Mouse (Mus musculus) gastrocnemius, adult 2 months (tissue): Measurements from ENCODE around the gene Tyk2. TPM values are rescaled to one million over a fixed set of nuclear protein-coding genes. Genes with fewer than 3 reads are reported as not detected.

Source experiments
- DNase-seq: peaks from one replicate; pipeline ENCODE4 v3.0.0; 2022
- H3K27ac ChIP-seq: fragments of 200-600 bp; 2 replicates; pipeline ENCODE4 v1.8.1; 2022; ENCODE audit warnings: mild to moderate bottlenecking
- H3K4me3 ChIP-seq: fragments of 200-600 bp; 2 replicates; pipeline ENCODE4 v1.8.1; 2022; ENCODE audit warnings: mild to moderate bottlenecking, moderate library complexity
- CTCF ChIP-seq: fragments of 200-600 bp; IDR thresholded peaks from 2 replicates; pipeline ENCODE4 v1.8.1; 2022; ENCODE audit warnings: antibody characterized with exemption, mild to moderate bottlenecking, moderate library complexity
- intact Hi-C: fragments of 180-260 bp; cut with DNase I; formaldehyde crosslinking; loops from one replicate; pipeline ENCODE4 v1.15.1; 2025
- total RNA-seq, 2 experiments: library from RNA; stranded (reverse); gene quantifications; 2 replicates each; pipeline ENCODE4 v1.2.3; 2021

Tyk2 gene
- total RNA-seq, 2 experiments from 2014 or later, result 4.4 to 5.9 TPM

DNA sequence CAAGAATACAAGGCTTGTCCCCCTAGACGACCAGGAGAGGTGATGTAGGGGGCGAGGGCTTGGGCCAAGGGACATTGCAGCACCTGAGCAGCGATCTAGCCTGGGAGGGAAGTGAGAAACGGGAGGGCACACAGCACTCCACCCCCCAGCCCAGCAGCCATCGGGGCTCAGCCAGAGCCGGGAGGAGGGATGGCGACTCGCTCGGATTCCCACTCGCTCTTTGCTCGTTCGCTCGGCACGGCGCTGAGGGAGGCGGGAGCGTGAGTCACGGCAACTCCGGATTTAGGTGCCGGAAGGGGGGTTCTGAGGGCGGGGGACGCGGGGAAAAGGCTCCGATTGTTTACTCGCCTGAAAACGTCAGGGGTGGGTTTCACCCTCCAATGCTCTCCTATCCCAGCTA lies 33.0 kb upstream of the Tyk2 start:
- peak; percentile 31 for DNase-seq
- no peak for TF ChIP-seq CTCF
- Histone ChIP-seq H3K4me3 (peak overlapping the region; percentile 41), H3K27ac (no peak overlapping the region)
- intact Hi-C loops, result no loop called here

DNA sequence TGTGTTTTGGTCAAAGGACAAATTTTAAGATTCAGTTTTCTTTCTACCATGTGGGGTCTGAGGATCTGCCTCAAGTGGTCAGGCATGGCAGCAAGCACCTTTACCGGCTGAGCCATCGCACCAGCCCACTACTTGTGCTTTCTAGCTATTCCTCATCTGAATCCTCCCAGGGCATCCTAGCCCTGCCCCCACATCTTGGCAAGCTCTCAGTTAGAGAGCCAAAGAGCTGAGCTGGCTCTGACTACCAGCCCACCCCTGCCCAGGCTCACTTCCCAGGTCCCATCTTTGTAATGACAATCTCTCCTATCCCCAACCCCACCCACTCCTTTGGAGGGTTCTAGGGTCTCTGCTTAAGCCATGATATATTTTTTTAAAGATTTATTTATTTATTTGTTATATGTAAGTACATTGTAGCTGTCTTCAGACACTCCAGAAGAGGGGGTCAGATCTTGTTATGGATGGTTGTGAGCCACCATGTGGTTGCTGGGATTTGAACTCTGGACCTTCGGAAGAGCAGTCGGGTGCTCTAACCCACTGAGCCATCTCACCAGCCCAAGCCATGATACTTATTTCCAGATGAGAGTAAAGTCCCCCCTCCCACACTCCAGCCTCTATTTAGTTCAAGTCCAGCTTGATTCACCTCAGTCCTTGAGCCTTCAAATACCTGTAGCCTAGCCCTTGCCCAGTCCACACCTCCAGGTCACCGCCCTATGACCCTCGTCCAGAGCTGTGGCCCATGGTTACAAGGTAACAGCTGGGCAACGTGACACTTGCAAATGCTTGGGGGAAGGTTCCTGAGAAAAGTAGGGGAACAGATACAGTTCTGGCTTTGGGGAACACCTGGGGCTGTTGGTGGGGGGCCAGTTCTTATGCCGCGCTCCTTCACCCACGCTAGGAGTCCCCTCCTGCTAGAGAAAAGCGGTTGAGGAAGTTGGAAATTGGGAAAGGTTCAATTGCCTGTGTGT lies 32.3 kb upstream of the Tyk2 start:
- intact Hi-C loops, result no loop called here
- no peak for TF ChIP-seq CTCF
- DNase-seq, result peak; percentile 14
- Histone ChIP-seq H3K27ac (no peak overlapping the region), H3K4me3 (no peak overlapping the region)

DNA sequence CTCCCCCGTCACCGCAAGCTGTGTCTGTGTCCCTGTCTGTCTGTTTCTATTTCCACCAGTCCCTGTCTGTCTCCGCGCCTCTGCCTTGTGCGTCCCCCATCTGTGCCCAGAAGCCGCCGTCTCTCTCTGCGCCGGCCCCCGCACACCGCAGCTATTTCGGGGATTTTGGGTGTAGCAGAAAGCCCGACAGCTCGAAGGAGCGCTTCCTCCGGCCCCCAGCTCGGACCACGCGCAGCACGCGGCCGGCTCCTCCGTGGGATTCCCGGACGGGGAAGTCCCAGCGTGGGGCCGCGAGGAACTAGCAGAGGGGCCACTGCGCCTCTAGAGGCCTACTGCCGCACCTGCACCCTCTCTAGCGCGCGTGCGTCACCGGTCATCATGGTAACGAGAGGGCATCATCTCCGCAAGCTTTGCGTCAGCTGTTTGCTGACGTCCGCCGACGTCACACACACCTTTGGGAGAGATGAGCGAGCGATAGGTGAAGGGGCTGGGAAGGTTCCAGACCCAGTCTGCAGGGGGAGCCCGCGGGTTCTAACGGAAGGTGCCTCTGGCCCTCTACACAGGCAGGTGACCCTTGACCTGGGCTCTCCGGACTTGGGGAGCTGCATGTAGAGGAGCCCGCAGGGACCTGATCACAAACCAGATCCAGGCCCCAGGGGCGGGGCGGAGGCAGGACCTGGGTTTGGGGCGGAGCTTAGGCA lies 30.3 kb upstream of the Tyk2 start:
- H3K4me3 ChIP-seq, result peak overlapping the region; percentile 76
- intact Hi-C loops, result no loop called here
- peak; percentile 90 for DNase-seq
- TF ChIP-seq CTCF, result peak; percentile 93
- peak overlapping the region; percentile 85 for H3K27ac ChIP-seq

DNA sequence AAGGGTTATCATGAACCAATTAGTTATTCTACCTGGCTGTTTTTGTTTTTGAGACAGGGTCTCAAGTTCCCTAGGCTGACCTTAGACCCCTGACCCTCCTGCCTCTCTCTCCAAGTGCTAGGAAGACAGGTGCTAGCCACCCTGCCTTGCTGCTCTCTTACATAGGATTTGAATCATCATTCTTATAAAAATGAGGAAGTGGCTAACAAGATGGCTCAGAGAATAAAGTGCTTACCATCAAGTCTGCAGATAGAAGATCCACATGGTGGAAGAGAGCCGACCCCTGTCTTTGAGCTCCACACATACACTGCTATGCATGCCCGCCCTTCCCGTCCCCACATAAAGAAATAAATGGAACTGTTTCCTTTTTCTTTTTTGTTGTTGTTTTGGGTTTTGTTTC lies 23.7 kb upstream of the Tyk2 start:
- DNase-seq, result no peak
- intact Hi-C loops, result no loop called here
- Histone ChIP-seq H3K4me3 (no peak overlapping the region), H3K27ac (no peak overlapping the region)
- TF ChIP-seq CTCF, result no peak

DNA sequence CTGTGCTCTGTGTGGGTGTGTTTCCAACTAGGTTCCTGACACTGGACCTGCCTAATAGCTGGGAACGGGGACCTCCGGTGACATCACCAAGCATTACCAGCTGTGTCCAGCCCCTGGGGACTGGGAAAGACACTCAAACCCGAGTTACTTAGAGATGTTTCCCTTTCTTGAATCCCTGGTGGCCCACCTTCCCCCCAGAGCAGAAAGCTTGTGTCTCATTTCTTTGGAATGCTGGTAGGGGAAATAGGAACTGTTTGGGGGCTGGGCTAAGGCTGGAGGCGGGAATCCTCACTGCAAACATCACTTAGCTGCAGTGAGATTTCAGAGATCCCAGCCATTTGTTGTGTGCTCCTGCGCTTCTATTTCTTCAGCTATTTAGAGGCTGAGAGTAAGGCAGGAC lies 22.8 kb upstream of the Tyk2 start:
- peak overlapping the region; percentile 63 for H3K4me3 ChIP-seq
- H3K27ac ChIP-seq, result peak overlapping the region; percentile 62
- DNase-seq, result peak; percentile 23
- TF ChIP-seq CTCF, result no peak
- intact Hi-C loops, result loop anchor here (2.0 kb wide), 1 partner anchor 15 kb away; no protein-coding TSS in a partner anchor

DNA sequence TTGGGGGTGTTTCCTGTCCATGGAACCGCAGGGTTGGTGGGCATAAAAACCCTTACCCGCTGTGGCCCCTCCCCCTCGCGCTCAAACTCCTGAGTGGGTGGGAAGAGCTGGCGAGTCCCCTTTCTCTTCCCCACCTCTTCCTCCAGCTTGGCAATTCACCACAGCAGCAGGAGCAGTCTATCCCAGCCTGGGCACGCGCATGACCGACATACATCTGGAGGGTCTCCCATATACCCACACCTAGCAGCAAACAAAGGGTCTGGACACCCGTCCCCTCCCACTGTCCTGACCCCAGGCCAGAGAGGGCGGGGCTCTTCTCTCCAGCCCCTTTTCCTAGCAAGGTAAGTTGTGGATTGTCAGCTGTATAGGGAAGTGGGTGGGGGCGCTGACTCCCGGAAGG lies 22.3 kb upstream of the Tyk2 start:
- intact Hi-C loops, result loop anchor here (2.0 kb wide), 1 partner anchor 15 kb away; no protein-coding TSS in a partner anchor
- H3K27ac ChIP-seq, result peak overlapping the region; percentile 62
- peak; percentile 25 for DNase-seq
- TF ChIP-seq CTCF, result no peak
- peak overlapping the region; percentile 63 for H3K4me3 ChIP-seq

DNA sequence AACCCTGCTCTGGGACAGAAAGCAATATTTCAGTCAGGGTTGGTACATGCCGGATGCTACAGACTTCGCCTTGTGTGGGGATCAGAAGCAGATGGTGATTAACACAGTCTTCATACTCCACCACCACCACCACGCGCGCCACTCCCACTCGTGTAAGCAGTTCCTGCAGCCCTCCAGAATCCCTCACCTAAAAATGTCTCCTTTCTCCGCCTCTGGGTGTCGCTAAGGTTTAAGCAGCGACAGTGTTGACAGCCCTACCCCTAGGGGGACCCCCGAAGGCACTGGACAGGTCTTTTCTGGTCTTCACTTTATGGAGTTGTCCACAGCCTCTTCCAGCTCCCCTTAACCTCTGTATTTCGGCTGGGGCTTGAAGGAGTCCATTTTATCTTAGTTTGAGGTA lies 21.7 kb upstream of the Tyk2 start:
- Histone ChIP-seq H3K4me3 (peak overlapping the region; percentile 63), H3K27ac (peak overlapping the region; percentile 62; the same call in 1 of the 2 replicates)
- peak; percentile 35 for DNase-seq
- intact Hi-C loops, result loop anchor here (2.0 kb wide), 1 partner anchor 16 kb away; no protein-coding TSS in a partner anchor
- TF ChIP-seq CTCF, result peak; percentile 74

DNA sequence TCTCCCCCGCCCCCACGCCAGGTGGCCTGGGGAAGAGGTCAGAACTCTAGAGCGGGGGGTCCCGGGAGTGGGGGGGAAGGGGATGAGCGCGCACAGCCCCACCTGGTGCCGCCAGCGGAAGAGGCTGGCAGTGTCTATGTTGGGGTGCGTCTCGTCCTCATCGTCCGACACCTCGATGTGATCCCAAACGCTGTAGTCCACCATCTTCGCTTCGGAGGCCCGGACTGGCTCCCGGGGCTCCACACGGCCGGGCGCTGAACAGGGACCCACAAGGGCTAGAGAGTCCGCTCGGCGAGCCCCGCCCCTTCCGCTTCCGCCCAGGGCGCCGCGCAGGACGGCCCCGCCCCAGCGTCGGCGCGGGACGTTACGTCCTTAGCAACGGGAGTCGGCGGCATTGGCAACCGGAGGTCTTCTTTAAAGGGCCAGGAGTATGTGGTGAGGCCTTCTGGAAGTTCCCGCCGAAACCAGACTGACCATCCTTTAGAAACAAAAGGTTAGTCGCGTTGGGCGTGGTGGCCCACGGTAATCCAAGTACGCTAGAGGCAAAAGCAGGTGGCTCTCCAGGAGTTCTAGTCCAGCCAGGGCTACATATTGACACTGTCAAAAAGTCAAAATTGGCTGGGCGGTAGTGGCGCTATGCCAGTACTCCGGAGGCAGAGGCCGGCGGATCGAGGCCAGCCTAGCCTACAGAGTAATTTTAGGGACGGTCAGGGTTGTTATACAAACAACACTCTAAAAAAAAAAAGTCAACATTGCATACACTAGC lies 18.8 kb upstream of the Tyk2 start, which contains the start of gene Cdc37:
Cdc37 (minus strand) TSS at position 329 of the 766 bp plus-strand sequence.
- peak; percentile 96 for DNase-seq
- TF ChIP-seq CTCF, result 0 out of 2 replicates have a peak, but pooled peaks have one; percentile 3
- Histone ChIP-seq H3K4me3 (peak within 1 kb of the TSS; percentile 71), H3K27ac (peak within 1 kb of the TSS; percentile 93)
- intact Hi-C loops, result loop anchor here (2.0 to 5.0 kb wide), 2 partner anchors 58 to 71 kb away; partner anchors contain the start of genes Gm38431 and Raver1

DNA sequence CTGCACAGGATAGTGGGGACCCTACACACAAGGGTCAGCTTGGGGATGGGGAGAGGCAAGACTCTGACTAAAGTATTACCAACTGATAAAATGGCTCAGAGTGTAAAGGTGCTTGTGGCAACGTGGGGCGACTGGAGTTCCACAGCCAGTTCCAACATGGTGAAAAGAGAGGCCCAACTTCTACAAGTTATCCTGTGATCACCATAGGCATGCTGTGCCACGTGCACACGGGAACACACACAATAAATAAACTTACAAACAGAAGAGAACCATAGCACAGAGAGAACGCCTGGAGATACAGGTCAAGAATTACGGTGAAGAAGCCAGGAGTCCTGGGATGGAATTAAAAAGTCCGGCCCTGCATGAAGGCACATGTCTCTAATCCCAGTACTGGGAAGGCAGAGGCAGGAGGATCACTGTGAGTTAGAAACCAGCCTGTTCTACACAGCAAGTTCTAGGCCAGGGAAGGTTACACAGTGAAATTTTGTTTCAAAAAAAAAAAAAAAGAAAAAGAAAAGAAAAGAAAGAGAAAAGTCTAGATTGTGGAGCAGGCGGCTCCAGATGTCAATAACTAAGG lies 18.1 kb upstream of the Tyk2 start:
- TF ChIP-seq CTCF, result no peak
- H3K27ac ChIP-seq, result peak overlapping the region; percentile 93
- intact Hi-C loops, result loop anchor here (2.0 to 5.0 kb wide), 2 partner anchors 57 to 72 kb away; partner anchors contain the start of genes Gm38431 and Raver1
- peak overlapping the region; percentile 71 for H3K4me3 ChIP-seq
- no peak for DNase-seq

DNA sequence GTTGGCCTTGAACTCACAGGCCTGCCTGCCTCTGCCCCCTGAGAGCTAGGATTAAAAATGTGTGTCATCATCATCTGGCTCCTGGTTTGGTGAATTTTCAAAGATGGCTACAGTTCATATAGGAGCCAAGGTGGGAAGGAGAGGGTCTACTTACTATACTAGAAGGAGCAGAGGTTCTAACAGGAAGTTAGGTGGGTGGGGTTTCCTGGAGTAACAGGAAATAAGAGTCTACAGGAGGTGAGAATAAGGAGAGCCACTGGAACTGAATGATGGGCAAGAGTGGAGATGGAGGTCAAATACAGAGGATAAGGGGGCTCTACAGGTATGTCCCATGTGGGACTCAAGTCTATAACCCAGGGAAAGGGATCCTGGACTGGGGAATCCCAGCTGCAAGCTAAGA lies 17.4 kb upstream of the Tyk2 start:
- no peak for TF ChIP-seq CTCF
- intact Hi-C loops, result loop anchor here (2.0 to 5.0 kb wide), 2 partner anchors 56 to 72 kb away; partner anchors contain the start of genes Gm38431 and Raver1
- H3K4me3 ChIP-seq, result peak overlapping the region; percentile 71
- DNase-seq, result no peak
- H3K27ac ChIP-seq, result peak overlapping the region; percentile 93; the same call in 1 of the 2 replicates

DNA sequence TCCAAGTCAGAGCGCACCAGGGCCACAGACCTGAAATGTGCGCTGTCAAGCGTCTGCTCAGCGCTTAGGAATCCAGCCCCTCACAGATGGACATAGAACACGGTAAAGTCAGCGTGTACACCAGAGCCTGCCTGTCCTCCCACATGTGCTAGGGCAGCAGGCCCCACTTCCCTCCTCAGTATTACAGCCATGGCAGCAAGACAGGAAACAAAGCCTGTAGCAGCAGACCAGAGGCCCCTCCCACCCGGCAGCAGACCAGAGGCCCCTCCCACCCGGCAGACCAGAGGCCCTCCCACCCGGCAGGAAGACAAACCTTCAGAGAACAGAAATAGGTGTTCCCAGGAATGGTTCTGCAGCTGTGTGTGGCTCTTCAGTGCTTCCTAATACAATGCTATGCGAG lies 15.7 kb upstream of the Tyk2 start:
- intact Hi-C loops, result loop anchor here (5.0 kb wide), 1 partner anchor 54 kb away; the partner anchor contains the start of genes Gm38431 and Raver1
- no peak for DNase-seq
- Histone ChIP-seq H3K4me3 (peak overlapping the region; percentile 29), H3K27ac (peak overlapping the region; percentile 87)
- TF ChIP-seq CTCF, result no peak
